Mouse (Mus musculus) embryonic facial prominence, embryonic 12.5 days (tissue): ENCODE data around the gene Tmco1. TPM values are rescaled to one million over a fixed set of nuclear protein-coding genes. Genes with fewer than 3 reads are reported as not detected.
A peak's percentile ranks its signal among the peaks of the same experiment; 100 is the strongest.

Experiments used
- ATAC-seq: fragments of 200-750 bp; cut with Nextera tagmentation; 2 replicates; pipeline ENCODE4 v1.8.0; 2017; ENCODE audit not compliant: insufficient number of reproducible peaks, insufficient read depth, low FRiP score, low TSS enrichment
- H3K27ac ChIP-seq: fragments of 300-500 bp; sonication (generic); 2 replicates; pipeline ENCODE4 v1.5.1; 2016; ENCODE audit warnings: mild to moderate bottlenecking
- H3K27me3 ChIP-seq: fragments of 300-500 bp; sonication (generic); 2 replicates; pipeline ENCODE4 v1.6.1; 2016; ENCODE audit warnings: mild to moderate bottlenecking, moderate library complexity
- H3K36me3 ChIP-seq: fragments of 300-500 bp; sonication (generic); 2 replicates; pipeline ENCODE4 v1.6.1; 2016; ENCODE audit warnings: mild to moderate bottlenecking
- H3K4me1 ChIP-seq: fragments of 300-500 bp; sonication (generic); 2 replicates; pipeline ENCODE4 v1.6.1; 2016
- H3K4me2 ChIP-seq: fragments of 300-500 bp; sonication (generic); replicated peaks from 2 replicates; pipeline ENCODE4 v1.6.1; 2016; ENCODE audit warnings: mild to moderate bottlenecking, moderate library complexity
- H3K4me3 ChIP-seq: fragments of 300-500 bp; sonication (generic); 2 replicates; pipeline ENCODE4 v1.5.1; 2016; ENCODE audit warnings: mild to moderate bottlenecking
- H3K9ac ChIP-seq: fragments of 300-500 bp; sonication (generic); 2 replicates; pipeline ENCODE4 v1.6.1; 2016; ENCODE audit warnings: mild to moderate bottlenecking, moderate library complexity
- H3K9me3 ChIP-seq: fragments of 300-500 bp; sonication (generic); 2 replicates; pipeline ENCODE4 v1.6.1; 2016; ENCODE audit warnings: mild to moderate bottlenecking, moderate library complexity
- WGBS: fragments of 180-500 bp; shearing (Covaris S2); methylation state at CpG from one replicate; pipeline ENCODE4 v1.1.7; 2016; 5-methylcytosine and 5-hydroxymethylcytosine counted together
- polyA plus RNA-seq: library from polyadenylated mRNA; unstranded; fragments of >200 nt; fragmentation: Nextera tagmentation; extraction: Ambion mirVana; gene quantifications from 2 replicates; pipeline ENCODE4 v1.2.1, GENCODE M21; 2016

Gene Tmco1
- polyA plus RNA-seq, 1 experiment from 2014 or later, result 66.3 TPM

- 63% methylated on average over 5 of the region's 5 CpGs for WGBS
- Histone ChIP-seq H3K27ac (no peak overlapping the region), H3K4me1 (peaks cover 6% of the 10 kb centered on the region), H3K4me2 (no peak overlapping the region), H3K4me3 (no peak overlapping the region), H3K9ac (no peak overlapping the region), H3K9me3 (no peaks in the 10 kb centered on the region), H3K36me3 (no peaks in the 10 kb centered on the region), H3K27me3 (no peaks in the 10 kb centered on the region)
- no peak for ATAC-seq
These were observed 1.5 kb upstream of the Tmco1 start for GRCm38 (mm10) chr1:167306451-167307240.

DNA sequence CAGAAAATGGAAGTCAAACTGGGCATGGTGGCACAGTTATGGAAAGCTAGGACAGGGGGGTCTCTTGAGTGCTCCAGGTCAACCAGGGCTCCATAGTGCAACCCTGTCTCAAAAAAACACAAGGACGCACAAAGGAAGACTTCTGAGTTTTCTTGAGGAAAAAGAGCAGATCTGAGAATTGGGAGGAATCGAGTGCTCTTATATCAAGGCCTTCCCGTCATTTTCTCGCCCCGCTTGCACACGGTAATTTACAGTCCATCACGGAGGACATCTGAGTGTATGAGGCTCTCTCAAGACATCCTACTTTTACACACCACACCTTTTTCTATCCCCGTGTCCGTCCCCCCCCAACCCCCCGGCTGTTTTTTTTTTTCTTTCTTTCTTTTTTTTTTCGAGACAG, 504 bp upstream of the Tmco1 start:
- H3K4me3 ChIP-seq, result peak overlapping the region; percentile 78
- no peaks in the 10 kb centered on the region for H3K27me3 ChIP-seq
- no peak overlapping the region; the same call in 1 of the 2 replicates for H3K27ac ChIP-seq
- H3K36me3 ChIP-seq, result no peaks in the 10 kb centered on the region
- peaks cover 6% of the 10 kb centered on the region for H3K4me1 ChIP-seq
- H3K9ac ChIP-seq, result peak overlapping the region; percentile 94; the same call in 1 of the 2 replicates
- ATAC-seq, result no peak
- 66% methylated on average over 11 of the region's 11 CpGs for WGBS
- H3K4me2 ChIP-seq, result peak overlapping the region; percentile 77
- H3K9me3 ChIP-seq, result no peaks in the 10 kb centered on the region

- H3K27me3 ChIP-seq, result no peaks in the 10 kb centered on the region
- H3K27ac ChIP-seq, result no peak overlapping the region
- H3K4me3 ChIP-seq, result no peak overlapping the region
- H3K36me3 ChIP-seq, result peaks cover 12% of the 10 kb centered on the region; the same call in 1 of the 2 replicates
- no peak overlapping the region for H3K9ac ChIP-seq
- H3K9me3 ChIP-seq, result no peaks in the 10 kb centered on the region
- no peak overlapping the region for H3K4me2 ChIP-seq
- peaks cover 6% of the 10 kb centered on the region for H3K4me1 ChIP-seq
- ATAC-seq, result no peak
These were observed 4.2 kb downstream of the Tmco1 start for GRCm38 (mm10) chr1:167312367-167312766.

- H3K36me3 ChIP-seq, result peaks cover 19% of the 10 kb centered on the region
- H3K27ac ChIP-seq, result no peak overlapping the region
- H3K9ac ChIP-seq, result no peak overlapping the region
- H3K9me3 ChIP-seq, result no peaks in the 10 kb centered on the region
- 90% methylated on average over 4 of the region's 4 CpGs for WGBS
- H3K27me3 ChIP-seq, result no peaks in the 10 kb centered on the region
- ATAC-seq, result no peak
- no peak overlapping the region for H3K4me2 ChIP-seq
- H3K4me3 ChIP-seq, result no peak overlapping the region
- peaks cover 6% of the 10 kb centered on the region for H3K4me1 ChIP-seq
These were observed 5.0 kb downstream of the Tmco1 start for GRCm38 (mm10) chr1:167313220-167313619.

DNA sequence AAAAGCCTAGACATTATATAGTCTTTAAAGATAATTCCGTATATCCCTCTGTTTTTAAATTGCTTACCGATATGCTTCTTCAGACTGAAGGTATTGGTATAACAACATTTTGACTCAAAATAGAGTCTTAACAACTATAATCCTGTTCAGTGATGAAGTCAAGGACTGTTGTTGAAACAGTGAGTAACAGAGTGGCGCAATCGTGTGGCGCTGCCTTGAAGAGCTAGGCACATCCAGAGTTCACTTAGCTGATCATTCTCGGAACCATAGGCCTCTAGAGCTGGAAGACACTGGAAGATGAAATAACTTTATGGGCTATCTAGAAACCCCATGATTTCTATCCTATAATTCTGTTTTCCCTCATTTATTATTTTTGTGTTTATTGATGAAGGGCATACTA, 13.5 kb downstream of the Tmco1 start:
- no peaks in the 10 kb centered on the region for H3K4me1 ChIP-seq
- no peak for ATAC-seq
- H3K4me2 ChIP-seq, result no peak overlapping the region
- H3K27ac ChIP-seq, result no peak overlapping the region
- H3K36me3 ChIP-seq, result peaks cover 77% of the 10 kb centered on the region
- no peaks in the 10 kb centered on the region for H3K9me3 ChIP-seq
- H3K9ac ChIP-seq, result no peak overlapping the region
- H3K27me3 ChIP-seq, result no peaks in the 10 kb centered on the region
- H3K4me3 ChIP-seq, result no peak overlapping the region
- WGBS, result 98% methylated on average over 6 of the region's 6 CpGs

- ATAC-seq, result no peak
- WGBS, result 91% methylated on average over 6 of the region's 6 CpGs
These were observed 20.6 kb downstream of the Tmco1 start for GRCm38 (mm10) chr1:167328776-167329175.

DNA sequence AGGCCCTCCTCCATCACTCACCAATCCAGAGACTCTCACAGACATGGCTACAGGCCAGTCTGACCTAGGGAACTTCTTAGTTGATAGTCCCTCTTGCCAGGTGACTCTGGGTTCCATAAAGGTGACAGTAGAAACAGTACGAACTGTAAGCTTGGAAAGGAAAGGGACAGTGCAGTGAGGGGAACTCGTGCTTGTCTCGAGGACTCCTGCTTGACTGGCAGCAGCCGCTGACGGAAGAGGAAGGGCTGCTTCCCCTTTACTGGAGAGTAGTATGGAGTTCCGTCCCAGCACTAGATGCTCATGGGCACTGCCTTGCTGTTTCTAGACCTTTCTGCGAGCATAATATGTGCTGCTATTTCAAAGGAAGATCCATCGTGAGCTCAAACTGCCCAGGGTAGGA, 22.9 kb downstream of the Tmco1 start:
- no peaks in the 10 kb centered on the region for H3K4me1 ChIP-seq
- H3K27ac ChIP-seq, result no peak overlapping the region
- H3K9ac ChIP-seq, result no peak overlapping the region
- H3K9me3 ChIP-seq, result no peaks in the 10 kb centered on the region
- no peak overlapping the region for H3K4me3 ChIP-seq
- no peak for ATAC-seq
- H3K36me3 ChIP-seq, result peaks cover 42% of the 10 kb centered on the region
- WGBS, result 89% methylated on average over 8 of the region's 8 CpGs
- H3K4me2 ChIP-seq, result no peak overlapping the region
- H3K27me3 ChIP-seq, result no peaks in the 10 kb centered on the region

More at GRCm38 (mm10) chr1:167328776-167329175, 20.6 kb downstream of the Tmco1 start:
- no peaks in the 10 kb centered on the region for H3K9me3 ChIP-seq
- peaks cover 53% of the 10 kb centered on the region for H3K36me3 ChIP-seq
- no peaks in the 10 kb centered on the region for H3K4me1 ChIP-seq
- H3K4me3 ChIP-seq, result no peak overlapping the region
- no peak overlapping the region for H3K27ac ChIP-seq
- no peak overlapping the region for H3K4me2 ChIP-seq
- H3K9ac ChIP-seq, result no peak overlapping the region
- no peaks in the 10 kb centered on the region for H3K27me3 ChIP-seq

DNA sequence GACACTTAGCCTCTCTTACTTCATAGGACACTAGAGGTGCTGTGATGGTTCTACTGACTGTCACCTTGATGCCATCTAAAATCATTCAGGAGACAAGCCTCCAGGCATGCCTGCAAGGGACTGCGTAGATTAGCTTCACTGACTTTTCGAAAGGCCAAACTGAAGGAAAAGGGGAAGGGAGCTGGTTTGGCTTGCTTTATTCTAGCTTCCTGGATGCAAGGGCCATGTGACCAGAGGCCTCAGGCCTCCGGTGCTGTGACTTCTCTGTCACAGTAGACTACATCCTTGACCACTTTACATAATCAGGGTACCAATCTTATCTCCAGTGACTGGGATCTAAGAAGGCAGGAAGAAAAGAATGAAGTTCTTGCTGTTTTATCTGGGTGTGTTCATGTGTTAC, 28.2 kb downstream of the Tmco1 start:
- Histone ChIP-seq H3K27ac (no peak overlapping the region), H3K4me2 (no peak overlapping the region), H3K9ac (no peak overlapping the region), H3K9me3 (no peaks in the 10 kb centered on the region), H3K27me3 (peaks cover 5% of the 10 kb centered on the region), H3K4me3 (no peak overlapping the region), H3K4me1 (no peaks in the 10 kb centered on the region), H3K36me3 (peaks cover 18% of the 10 kb centered on the region)
- ATAC-seq, result no peak
- 92% methylated on average over 3 of the region's 3 CpGs for WGBS

DNA sequence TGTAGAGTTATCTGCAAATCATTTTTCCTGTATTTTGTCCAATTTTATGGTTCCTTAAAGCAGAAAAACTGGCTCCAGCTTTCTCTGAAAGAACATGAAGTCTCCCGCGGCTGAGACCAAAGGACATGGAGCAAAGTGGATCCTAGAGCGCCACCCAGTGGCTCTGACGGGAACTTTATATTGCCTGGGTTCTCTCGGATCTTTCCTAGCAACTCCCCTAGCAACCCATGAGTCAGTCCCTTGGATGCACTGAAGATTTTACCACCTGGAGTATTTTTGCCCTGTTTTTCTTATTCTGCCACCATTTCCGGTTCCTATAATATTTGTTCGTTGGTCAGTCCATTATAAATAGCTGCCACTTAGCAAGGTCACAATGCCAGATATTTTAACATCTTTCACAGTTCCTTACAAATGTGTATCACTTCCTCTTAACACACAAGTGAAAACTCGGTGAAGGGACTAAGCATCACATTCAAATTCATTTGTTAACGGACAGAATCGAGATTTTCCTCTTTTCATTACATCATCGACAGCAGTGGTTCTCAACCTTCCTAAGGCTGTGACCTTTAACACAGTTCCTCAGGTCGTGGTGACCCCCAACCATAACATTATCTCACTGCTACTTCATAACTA, 29.4 kb downstream of the Tmco1 start:
- H3K9ac ChIP-seq, result no peak overlapping the region
- H3K27me3 ChIP-seq, result peaks cover 7% of the 10 kb centered on the region
- no peak overlapping the region for H3K27ac ChIP-seq
- no peaks in the 10 kb centered on the region for H3K4me1 ChIP-seq
- H3K36me3 ChIP-seq, result peaks cover 7% of the 10 kb centered on the region
- no peak overlapping the region for H3K4me3 ChIP-seq
- 11% methylated on average over 12 of the region's 12 CpGs for WGBS
- no peak for ATAC-seq
- H3K9me3 ChIP-seq, result no peaks in the 10 kb centered on the region
- no peak overlapping the region for H3K4me2 ChIP-seq

GRCm38 (mm10) chr1:167339177-167339781, 31.1 kb downstream of the Tmco1 start:
- Histone ChIP-seq H3K4me3 (no peak overlapping the region), H3K9ac (no peak overlapping the region), H3K36me3 (no peaks in the 10 kb centered on the region), H3K4me1 (no peaks in the 10 kb centered on the region), H3K27me3 (peaks cover 7% of the 10 kb centered on the region), H3K27ac (no peak overlapping the region), H3K9me3 (no peaks in the 10 kb centered on the region), H3K4me2 (no peak overlapping the region)
- 71% methylated on average over 8 of the region's 9 CpGs for WGBS
- ATAC-seq, result no peak

GRCm38 (mm10) chr1:167340111-167340787, 32.1 kb downstream of the Tmco1 start:
- H3K36me3 ChIP-seq, result no peaks in the 10 kb centered on the region
- no peak overlapping the region for H3K27ac ChIP-seq
- no peaks in the 10 kb centered on the region for H3K9me3 ChIP-seq
- peak overlapping the region; percentile 81 for H3K4me2 ChIP-seq
- peak overlapping the region; percentile 50; the same call in 1 of the 2 replicates for H3K9ac ChIP-seq
- H3K4me1 ChIP-seq, result no peaks in the 10 kb centered on the region
- 0 out of 2 replicates have a peak, but pooled peaks have one; percentile 48 for ATAC-seq
- H3K27me3 ChIP-seq, result peaks cover 7% of the 10 kb centered on the region
- peak overlapping the region; percentile 45 for H3K4me3 ChIP-seq
- WGBS, result 2% methylated on average over 47 of the region's 47 CpGs
